Mouse (Mus musculus) limb, embryonic 15.5 days (tissue): ENCODE measurements around the gene Gm10912. TPM values are rescaled to one million over a fixed set of nuclear protein-coding genes. Genes with fewer than 3 reads are reported as not detected.
"Not testable (repeated sequence)": the region's sequence is repeated elsewhere in the genome, so short reads cannot be mapped to it uniquely, and the experiment has no call there.

Experiments
- ATAC-seq: fragments of 200-750 bp; cut with Nextera tagmentation; 2 replicates; pipeline ENCODE4 v1.8.0; 2017; ENCODE audit warnings: low read depth, moderate TSS enrichment; ENCODE audit not compliant: insufficient number of reproducible peaks, low FRiP score, low TSS enrichment
- H3K27ac ChIP-seq: fragments of 300-500 bp; sonication (generic); 2 replicates; pipeline ENCODE4 v1.5.1; 2015; ENCODE audit warnings: moderate library complexity, mild to moderate bottlenecking, inconsistent platforms
- H3K27me3 ChIP-seq: fragments of 300-500 bp; sonication (generic); 2 replicates; pipeline ENCODE4 v1.6.1; 2015; ENCODE audit warnings: inconsistent platforms
- H3K36me3 ChIP-seq: fragments of 300-500 bp; sonication (generic); 2 replicates; pipeline ENCODE4 v1.6.1; 2015; ENCODE audit warnings: inconsistent platforms
- H3K4me1 ChIP-seq: fragments of 300-500 bp; sonication (generic); 2 replicates; pipeline ENCODE4 v1.6.1; 2015; ENCODE audit warnings: inconsistent platforms
- H3K4me2 ChIP-seq: fragments of 300-500 bp; sonication (generic); 2 replicates; pipeline ENCODE4 v1.6.1; 2015; ENCODE audit warnings: mild to moderate bottlenecking, inconsistent platforms
- H3K4me3 ChIP-seq: fragments of 300-500 bp; sonication (generic); 2 replicates; pipeline ENCODE4 v1.5.1; 2015; ENCODE audit warnings: mild to moderate bottlenecking, inconsistent platforms
- H3K9ac ChIP-seq: fragments of 300-500 bp; sonication (generic); 2 replicates; pipeline ENCODE4 v1.6.1; 2015; ENCODE audit warnings: inconsistent platforms
- H3K9me3 ChIP-seq: fragments of 300-500 bp; sonication (generic); 2 replicates; pipeline ENCODE4 v1.6.1; 2016; ENCODE audit warnings: inconsistent platforms
- WGBS: fragments of 180-500 bp; shearing (Covaris S2); methylation state at CpG from one replicate; pipeline ENCODE4 v1.1.7; 2015; 5-methylcytosine and 5-hydroxymethylcytosine counted together
- polyA plus RNA-seq: library from polyadenylated mRNA; unstranded; fragments of >200 nt; fragmentation: Nextera tagmentation; extraction: Ambion mirVana; gene quantifications from 2 replicates; pipeline ENCODE4 v1.2.1, GENCODE M21; 2015

Gm10912 gene
- polyA plus RNA-seq, 1 experiment from 2014 or later: 0.12 TPM

DNA sequence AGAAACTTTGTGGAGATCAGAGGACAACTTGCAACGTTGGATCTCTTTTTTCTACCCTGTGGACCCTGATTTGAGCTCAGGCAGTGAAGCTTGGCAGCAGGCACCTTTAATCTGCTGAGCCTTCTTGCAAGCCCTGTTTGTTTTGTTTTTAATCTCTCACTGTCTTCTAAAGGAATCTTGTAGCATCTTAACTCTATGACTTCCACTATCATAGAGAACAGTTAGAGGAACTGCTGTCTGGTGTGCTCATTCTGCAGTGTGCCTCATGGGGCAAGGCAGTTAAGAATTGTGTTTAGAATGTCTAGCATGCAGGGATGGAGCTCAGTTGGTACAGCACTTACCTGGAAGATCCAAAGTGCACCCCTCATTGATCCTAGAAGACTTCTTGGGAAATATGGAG, 34.3 kb downstream of the Gm10912 start:
- Histone ChIP-seq H3K36me3 (no peaks in the 10 kb centered on the region), H3K27ac (no peak overlapping the region), H3K4me2 (no peak overlapping the region), H3K9ac (no peak overlapping the region), H3K9me3 (no peaks in the 10 kb centered on the region), H3K4me1 (peaks cover 10% of the 10 kb centered on the region; the same call in 1 of the 2 replicates), H3K27me3 (no peaks in the 10 kb centered on the region), H3K4me3 (no peak overlapping the region)
- WGBS: 55% methylated on average over 1 of the region's 1 CpGs
- no peak for ATAC-seq

DNA sequence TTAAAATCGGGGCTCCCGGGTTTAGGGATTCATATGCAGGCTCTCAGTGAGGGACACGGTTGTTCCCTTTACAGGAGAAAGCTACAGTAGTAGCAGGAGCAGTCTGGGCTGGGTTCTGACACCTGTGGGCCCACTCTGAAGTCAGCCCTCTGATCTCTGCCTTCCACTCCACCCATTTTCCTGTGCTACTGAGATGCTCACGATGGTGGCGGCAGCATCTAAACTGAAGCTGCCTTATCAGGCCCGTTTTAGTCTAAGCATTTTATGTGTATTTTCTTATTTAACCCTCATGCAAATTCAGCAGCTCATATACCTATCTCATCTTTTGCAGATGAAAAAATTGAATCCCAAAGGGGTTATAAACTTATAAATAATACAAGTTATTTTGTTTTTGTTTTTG, 39.2 kb downstream of the Gm10912 start:
- no peak overlapping the region for H3K4me2 ChIP-seq
- H3K36me3 ChIP-seq: no peaks in the 10 kb centered on the region
- no peak overlapping the region for H3K9ac ChIP-seq
- WGBS: 82% methylated on average over 6 of the region's 6 CpGs
- H3K27me3 ChIP-seq: no peaks in the 10 kb centered on the region
- no peak overlapping the region for H3K27ac ChIP-seq
- no peak for ATAC-seq
- no peak overlapping the region for H3K4me3 ChIP-seq
- H3K4me1 ChIP-seq: no peaks in the 10 kb centered on the region
- no peaks in the 10 kb centered on the region for H3K9me3 ChIP-seq

DNA sequence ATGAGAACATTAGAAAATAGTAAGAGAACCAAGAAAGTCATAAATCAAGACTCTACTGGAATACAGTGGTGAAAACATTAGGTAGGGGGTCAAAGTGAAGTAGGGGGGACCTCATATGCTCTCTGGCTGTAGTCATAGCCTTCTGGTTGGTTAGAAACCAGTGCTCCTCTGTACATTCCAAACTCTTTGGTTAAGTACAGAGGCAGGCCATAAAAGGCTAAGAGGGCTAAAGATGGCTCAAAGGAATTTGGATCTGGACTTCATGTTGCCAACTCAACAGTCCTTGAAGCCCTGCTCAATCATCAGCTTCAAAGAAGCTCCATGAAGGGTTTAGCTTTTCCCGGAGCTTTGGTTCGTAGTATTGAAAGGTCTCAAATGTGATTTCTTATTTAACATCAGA, 43.4 kb downstream of the Gm10912 start:
- not testable (repeated sequence) for H3K4me3 ChIP-seq, H3K4me1 ChIP-seq, H3K9me3 ChIP-seq, H3K27me3 ChIP-seq, H3K36me3 ChIP-seq, H3K9ac ChIP-seq, ATAC-seq, H3K4me2 ChIP-seq, H3K27ac ChIP-seq
- WGBS: 67% methylated on average over 2 of the region's 2 CpGs

DNA sequence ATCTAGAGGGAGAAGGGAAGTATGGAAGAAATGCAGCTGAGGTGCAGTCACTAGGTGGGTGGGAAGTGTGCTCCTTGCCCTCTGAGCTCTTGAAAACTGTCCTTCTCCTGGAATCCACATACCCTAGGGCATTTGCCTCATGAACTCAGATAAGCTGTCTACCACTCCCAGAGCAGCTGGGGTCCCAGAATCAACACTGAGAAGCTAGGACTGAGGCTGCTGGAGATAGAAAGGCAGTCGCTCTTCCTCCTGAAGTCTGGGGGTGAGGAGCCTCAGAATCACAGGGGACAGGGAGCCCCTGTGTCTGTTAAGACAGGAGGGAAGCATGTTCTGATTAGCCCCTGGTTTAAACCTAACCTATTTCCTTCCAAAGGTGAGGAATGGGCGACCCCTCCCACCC, 43.9 kb downstream of the Gm10912 start:
- 70% methylated on average over 2 of the region's 2 CpGs for WGBS
- H3K27ac ChIP-seq: no peak overlapping the region
- no peak overlapping the region for H3K4me3 ChIP-seq
- no peaks in the 10 kb centered on the region for H3K4me1 ChIP-seq
- H3K4me2 ChIP-seq: no peak overlapping the region
- no peaks in the 10 kb centered on the region for H3K9me3 ChIP-seq
- H3K36me3 ChIP-seq: no peaks in the 10 kb centered on the region
- no peaks in the 10 kb centered on the region for H3K27me3 ChIP-seq
- no peak for ATAC-seq
- H3K9ac ChIP-seq: no peak overlapping the region

DNA sequence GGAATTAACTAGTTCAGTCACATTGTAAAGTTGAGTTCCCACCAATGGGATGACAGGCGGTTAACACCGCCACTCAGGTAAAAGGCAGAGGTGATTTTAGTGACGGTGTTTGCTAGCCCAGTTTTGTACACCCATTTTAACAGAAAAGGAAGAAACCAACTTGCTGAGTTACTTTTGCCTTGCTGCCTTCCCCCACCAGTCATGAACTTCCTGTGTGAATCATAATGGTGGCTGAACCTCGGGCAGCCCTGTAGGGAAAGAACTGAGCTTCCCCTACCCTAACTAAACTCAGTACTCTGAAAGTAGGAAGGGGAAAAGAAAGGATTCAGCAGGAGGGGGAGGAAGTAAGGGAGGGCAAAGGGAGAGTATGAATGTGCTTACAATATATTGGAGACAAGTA, 44.4 kb downstream of the Gm10912 start:
- 80% methylated on average over 4 of the region's 4 CpGs for WGBS
- Histone ChIP-seq H3K36me3 (no peaks in the 10 kb centered on the region), H3K4me3 (no peak overlapping the region), H3K4me1 (no peaks in the 10 kb centered on the region), H3K9ac (no peak overlapping the region), H3K9me3 (no peaks in the 10 kb centered on the region), H3K27me3 (no peaks in the 10 kb centered on the region), H3K4me2 (no peak overlapping the region), H3K27ac (no peak overlapping the region)
- no peak for ATAC-seq

DNA sequence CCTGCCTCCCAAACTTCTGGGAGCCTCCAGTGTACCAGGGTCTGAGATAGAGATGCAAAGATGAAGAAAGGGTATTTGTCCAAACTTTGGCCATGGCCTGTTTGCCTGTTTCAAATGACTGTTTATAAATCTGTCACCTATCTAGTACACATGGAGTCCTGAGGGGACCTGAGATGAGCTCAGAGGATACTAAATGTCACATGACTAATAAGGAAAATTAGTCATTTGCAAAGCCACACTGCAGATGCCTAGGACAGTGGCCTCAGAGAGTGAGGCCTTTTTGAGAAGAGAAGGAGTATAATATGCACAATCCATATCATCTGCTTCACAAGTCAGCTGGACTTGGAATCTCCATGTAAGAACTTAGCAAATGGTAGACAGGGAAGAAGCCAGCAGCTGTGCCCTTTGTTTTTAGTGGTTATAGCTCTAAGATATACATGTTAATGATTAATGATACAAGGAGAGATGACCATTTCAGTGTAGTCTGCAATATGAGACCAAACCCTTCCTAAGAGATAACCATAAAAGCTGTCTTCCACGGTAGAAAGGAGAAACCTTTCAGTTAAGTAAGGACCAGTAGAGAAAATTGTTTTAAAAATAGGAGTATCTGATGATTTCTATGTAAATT, 45.7 kb downstream of the Gm10912 start:
- H3K27ac ChIP-seq, H3K4me1 ChIP-seq, H3K27me3 ChIP-seq, ATAC-seq, H3K9me3 ChIP-seq, H3K9ac ChIP-seq, H3K4me2 ChIP-seq, H3K4me3 ChIP-seq, H3K36me3 ChIP-seq: not testable (repeated sequence)
- WGBS: 80% methylated on average over 1 of the region's 1 CpGs

DNA sequence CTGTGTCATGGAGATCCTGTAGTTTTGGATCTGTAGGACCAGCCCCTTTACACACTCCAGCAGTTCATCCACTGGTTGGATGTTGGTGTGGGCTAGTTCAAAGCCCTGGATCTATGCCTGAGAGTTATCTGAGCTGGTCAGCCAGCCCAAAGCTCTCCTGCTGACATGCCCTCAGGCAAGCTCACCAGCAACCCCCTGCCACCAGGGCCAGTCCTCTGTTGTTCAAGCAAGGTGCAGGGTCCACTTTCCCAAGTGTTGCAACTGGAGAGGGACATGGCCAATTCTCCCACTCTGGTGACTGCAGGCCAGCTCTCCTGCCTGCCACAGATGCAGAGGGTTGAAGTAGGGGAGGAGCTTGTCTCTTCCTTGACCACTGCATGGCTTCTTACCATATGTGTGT, 47.9 kb downstream of the Gm10912 start:
- ATAC-seq, H3K9me3 ChIP-seq, H3K4me3 ChIP-seq, H3K4me1 ChIP-seq, H3K27me3 ChIP-seq, H3K9ac ChIP-seq, H3K36me3 ChIP-seq, H3K27ac ChIP-seq, H3K4me2 ChIP-seq: not testable (repeated sequence)

DNA sequence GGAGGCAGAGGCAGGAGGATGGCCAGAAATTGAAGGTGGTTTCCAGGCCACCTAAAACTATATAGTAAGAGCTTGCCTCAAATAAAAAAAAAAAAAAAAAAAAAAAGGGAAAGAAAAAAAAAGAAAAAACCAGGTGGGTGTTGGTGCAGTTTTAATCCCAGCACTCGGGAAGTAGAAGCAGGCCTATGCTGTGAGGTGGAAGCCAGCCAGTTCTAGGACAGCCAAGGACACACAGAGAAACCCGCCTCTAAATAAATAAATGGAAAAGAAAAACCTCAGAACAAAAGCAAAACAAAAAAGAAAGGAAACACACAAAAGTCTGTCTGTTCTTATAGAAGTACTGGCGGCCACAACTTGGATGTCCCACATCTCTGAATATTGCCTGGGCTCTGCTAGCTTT, 49.3 kb downstream of the Gm10912 start:
- no peaks in the 10 kb centered on the region for H3K4me1 ChIP-seq
- no peak for ATAC-seq
- WGBS: 83% methylated on average over 3 of the region's 3 CpGs

More for the DNA sequence above, 49.3 kb downstream of the Gm10912 start:
- no peak overlapping the region for H3K9ac ChIP-seq
- no peak overlapping the region for H3K4me3 ChIP-seq
- no peaks in the 10 kb centered on the region for H3K27me3 ChIP-seq
- H3K36me3 ChIP-seq: no peaks in the 10 kb centered on the region
- H3K9me3 ChIP-seq: no peaks in the 10 kb centered on the region
- no peak overlapping the region for H3K4me2 ChIP-seq
- no peak overlapping the region for H3K27ac ChIP-seq

Other genes with a start within 250 kb of the Gm10912 start
- 16.4 and 18.7 TPM in 2 replicates for gene Lmo2, start 107.8 kb upstream of the Gm10912 start, polyA plus RNA-seq
- 52.0 and 53.5 TPM in 2 replicates for gene Fbxo3, start 38.1 kb upstream of the Gm10912 start, polyA plus RNA-seq
- 2.3 TPM in 2 replicates for gene 4931422A03Rik, start 37.5 kb upstream of the Gm10912 start, polyA plus RNA-seq
- not detected in 2 replicates for gene Gm10799, start 2.7 kb downstream of the Gm10912 start, polyA plus RNA-seq
- gene Cd59b, start 4.0 kb downstream of the Gm10912 start, polyA plus RNA-seq: 6.8 and 7.4 TPM in 2 replicates
- gene Cd59a, start 30.0 kb downstream of the Gm10912 start, polyA plus RNA-seq: 16.0 and 20.1 TPM in 2 replicates
- gene A930018P22Rik, start 56.9 kb downstream of the Gm10912 start, polyA plus RNA-seq: not detected in 2 replicates